Mouse (Mus musculus): ENCODE results near the gene Gm45337.

Gene Gm45337

GRCm38 (mm10) chr7:142096701-142097100 lies 47.7 kb downstream of the Gm45337 start:
- no peak for DNase-seq

GRCm38 (mm10) chr7:142095183-142095931 lies 49.0 kb downstream of the Gm45337 start, which contains the start of gene Dusp8:
Dusp8 (minus strand) TSS chr7:142095843.
- DNase-seq: peak; percentile 91

- peak; percentile 38 for DNase-seq
Measured at GRCm38 (mm10) chr7:142094301-142095143, 49.9 kb downstream of the Gm45337 start.

GRCm38 (mm10) chr7:142093696-142094240 lies 50.6 kb downstream of the Gm45337 start:
- no peak for DNase-seq
